Mouse (Mus musculus) hematopoietic stem cell, adult 5-6 weeks (primary cell): ENCODE measurements around the gene Adgrf5. TPM values are rescaled to one million over a fixed set of nuclear protein-coding genes. Genes with fewer than 3 reads are reported as not detected.
"Not testable (repeated sequence)": the region's sequence is repeated elsewhere in the genome, so short reads cannot be mapped to it uniquely, and the experiment has no call there.

Experiments
- ATAC-seq, 2 experiments: fragments of 125-278 bp in 1 of 2; replicated peaks in 1 of 2; 2 replicates each; pipeline ENCODE4 v1.8.0; 2016 to 2017; ENCODE audit warnings: inconsistent platforms in 2 of 2, mild to moderate bottlenecking in 2 of 2, moderate number of reproducible peaks in 2 of 2, low read depth in 1 of 2, moderate TSS enrichment in 1 of 2; ENCODE audit not compliant: low FRiP score in 2 of 2, poor library complexity in 2 of 2, severe bottlenecking in 2 of 2, insufficient read depth in 1 of 2, low TSS enrichment in 1 of 2
- total RNA-seq: library from RNA; stranded (forward); fragments of 172-1452, 232-1000 nt; gene quantifications from 2 replicates; pipeline ENCODE4 v1.2.3, GENCODE M21; 2017

Gene Adgrf5
- 0.13 TPM in 1 of 2 replicates, not detected in the other for total RNA-seq

DNA sequence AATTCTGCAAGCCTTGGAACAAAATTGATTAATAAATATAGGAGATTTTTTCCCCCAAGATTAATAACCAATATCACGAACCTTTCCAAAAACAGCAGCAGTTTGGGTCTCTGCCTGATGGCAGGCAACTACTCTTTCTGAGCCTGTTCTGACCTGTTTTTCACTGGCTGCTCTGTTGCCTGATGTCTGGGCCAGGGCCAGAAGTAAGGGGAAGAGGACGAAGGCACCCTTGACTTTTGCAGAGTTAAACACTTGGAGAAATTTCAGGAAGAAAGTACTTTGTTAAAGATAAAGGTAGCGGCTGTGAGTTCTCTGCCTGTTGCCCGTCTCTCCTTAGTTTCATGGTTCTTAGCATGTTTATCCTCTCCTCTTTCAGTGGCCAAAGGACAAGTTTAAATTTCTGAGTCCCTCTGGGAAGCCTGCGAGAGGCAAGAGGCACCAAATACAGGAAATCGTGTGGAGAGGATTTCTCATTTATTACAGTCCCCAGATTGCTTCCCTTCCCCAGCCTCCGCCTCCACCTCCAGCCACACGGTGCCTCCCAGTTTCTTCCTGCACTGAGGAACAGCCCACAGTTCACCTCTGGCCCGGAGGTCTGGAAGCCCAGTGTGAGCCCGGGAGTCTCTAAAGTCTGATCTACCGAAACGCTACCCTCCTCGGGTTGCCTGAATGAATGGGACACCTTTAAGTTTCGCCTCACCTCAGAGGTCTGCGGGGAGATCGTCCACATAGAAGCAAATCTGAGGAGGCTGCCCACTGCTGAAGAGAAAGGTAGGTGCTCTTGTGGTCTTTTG is at the start of gene Adgrf5:
Gene Adgrf5 (plus strand): TSS at position 626 of the 794 bp plus-strand sequence.
- ATAC-seq = peak; percentile 29 to 39; a peak in 3 of 4 replicates

DNA sequence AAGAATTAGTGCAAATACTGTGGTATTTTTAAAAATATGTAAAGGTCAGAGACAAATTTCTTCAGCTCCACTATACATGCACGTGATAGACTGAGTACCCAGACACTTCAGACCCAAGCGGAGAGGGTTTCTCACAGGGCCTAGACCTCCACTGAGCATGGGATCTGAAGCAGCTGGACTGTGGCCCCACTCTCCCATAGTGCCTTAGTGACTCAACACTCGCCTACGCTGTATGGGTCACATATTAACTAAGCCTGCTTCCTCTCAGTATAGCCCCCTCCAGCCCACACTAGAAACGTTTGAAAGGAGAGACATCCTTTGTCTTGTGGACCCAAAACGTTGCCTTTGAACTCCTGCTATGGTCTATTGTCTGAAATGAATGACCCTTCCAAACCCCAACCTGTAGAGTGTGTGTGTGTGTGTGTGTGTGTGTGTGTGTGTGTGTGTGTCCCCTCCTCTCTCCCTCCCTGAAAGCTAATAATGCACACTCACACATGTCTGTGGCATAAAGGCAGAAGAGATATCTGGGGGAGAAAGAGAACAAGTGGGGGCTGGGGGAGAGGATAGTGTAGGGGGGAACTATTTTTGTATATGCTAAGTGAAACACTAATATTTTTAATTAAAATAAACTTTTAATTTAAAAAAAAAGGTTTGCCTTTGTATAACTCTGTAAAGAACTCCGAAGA is 34.1 kb upstream of the Adgrf5 start:
- ATAC-seq = no peak

DNA sequence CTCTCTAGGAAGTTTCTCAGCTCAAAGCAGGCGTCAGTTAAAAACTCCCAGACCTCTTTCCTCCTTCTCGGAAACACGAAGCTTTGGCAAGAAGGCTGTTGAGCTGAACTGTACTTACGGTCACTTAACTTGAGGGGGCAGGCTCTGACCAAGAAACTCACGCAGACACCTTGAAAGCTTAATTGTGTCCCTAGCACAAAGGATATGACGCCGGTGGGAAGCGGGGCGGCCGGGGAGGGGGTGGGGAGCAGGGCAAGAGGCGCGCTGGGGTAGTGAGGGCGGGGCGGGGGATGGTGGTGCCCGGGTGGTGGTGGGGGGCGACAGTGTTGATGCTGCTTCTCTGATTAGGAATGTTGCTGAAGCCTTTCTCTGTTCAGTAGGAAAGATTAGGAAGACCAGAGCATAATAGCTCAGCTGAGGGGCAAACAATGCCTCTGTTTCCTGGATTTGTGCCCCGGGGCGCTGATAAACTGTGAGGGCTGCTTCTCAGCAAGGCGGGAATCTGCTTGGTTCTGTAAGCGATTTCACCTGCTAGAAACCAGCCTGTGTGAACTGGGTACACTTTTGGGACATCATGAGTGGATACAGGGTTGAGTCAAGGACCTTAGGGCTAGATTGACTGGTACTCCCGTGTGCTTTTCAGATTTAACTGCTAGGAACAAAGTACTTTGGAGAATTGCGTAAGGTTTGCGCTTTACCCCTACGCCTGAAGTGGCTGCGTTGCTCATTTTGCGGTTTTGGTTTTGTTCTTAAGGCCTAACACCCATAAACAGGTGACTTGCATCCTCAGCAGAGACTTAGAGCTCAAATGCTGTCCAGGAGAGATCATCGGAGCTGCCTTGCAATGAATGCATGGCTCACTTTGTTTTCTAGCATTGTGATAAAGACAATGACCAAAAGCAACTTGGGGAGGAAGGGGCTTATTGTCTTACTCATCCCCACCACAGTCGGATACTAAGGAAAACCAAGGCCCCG is 33.2 kb upstream of the Adgrf5 start:
- ATAC-seq = peak; percentile 92 to 96

DNA sequence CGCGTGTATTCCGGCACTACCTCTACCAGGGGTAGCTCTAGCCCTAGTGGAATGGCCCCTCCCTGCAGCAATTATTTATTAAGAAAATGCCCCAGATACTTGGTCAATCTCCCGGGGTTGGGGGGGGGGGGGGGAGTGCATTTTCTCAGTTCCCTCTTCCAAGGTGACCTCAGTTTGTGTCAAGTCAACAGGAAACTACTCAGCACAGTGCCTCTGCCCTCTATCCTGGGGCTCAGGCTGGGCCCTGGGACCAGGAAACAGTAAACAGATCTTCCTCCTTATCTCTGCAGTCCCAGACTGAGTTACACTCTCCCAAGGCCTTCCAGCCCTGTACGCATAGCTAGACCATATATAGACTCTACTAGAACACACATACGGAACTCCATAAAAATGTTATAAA is 32.4 kb upstream of the Adgrf5 start:
- peak in 1 of 2 experiments; percentile 29; a peak in 1 of 4 replicates for ATAC-seq

DNA sequence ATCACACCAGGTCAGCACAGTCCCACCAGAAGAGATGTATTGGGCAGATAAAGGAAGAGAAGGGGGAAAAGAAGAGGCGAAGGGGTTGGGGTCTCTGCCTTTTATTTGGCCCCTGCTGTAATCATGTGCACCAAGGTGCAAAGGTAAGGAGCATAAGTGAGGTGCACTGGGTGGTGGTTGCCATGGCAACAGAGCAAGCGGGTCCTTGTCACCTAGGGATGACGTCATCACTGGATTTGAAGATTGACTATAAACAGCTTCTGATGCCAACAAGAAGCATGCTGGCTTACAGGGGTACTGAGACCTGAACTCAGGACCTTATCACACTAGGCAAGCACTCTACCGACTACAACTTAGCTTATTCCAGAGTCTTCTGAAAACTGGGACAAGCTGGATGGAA is 31.0 kb upstream of the Adgrf5 start:
- no peak for ATAC-seq

DNA sequence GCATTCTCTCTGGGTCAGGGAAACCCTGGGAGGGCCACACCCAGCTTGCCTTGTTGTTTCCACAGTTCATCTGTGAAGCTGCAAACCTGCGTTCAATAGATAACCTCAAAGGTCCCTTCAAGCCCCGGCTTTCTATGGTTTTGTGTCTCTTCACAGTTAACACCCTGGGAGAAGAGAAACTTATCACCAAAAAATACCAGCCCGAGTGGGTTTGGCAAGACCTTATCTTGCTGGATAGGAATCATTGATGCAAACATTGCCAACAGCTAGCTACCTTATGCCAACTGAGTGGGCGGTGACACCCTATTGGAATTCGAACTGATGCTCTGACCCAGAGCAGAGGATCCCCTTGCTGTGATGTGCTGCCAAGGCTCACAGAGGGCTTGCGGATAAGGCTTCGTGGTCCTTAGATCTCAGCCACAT is 30.5 kb upstream of the Adgrf5 start:
- peak in 1 of 2 experiments; percentile 15; a peak in 1 of 4 replicates for ATAC-seq

DNA sequence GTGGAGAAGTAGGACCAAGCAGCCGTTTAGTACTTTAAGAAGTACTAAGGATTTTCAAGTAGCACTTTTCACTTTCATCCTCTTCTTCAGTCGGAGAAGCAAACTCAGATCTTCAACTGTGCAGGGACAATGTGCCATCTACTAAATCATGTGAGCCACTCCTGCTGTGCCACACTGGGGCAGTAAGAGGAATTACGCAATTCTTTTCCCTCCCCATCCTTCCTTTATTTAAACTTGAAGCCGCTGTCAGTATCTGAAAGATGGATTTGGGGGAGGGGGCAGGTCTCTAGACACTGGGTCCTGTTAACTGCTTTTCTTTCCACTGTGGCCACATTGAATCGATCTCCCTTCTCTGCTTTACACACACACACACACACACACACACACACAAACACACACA is 27.6 kb upstream of the Adgrf5 start:
- no peak for ATAC-seq

DNA sequence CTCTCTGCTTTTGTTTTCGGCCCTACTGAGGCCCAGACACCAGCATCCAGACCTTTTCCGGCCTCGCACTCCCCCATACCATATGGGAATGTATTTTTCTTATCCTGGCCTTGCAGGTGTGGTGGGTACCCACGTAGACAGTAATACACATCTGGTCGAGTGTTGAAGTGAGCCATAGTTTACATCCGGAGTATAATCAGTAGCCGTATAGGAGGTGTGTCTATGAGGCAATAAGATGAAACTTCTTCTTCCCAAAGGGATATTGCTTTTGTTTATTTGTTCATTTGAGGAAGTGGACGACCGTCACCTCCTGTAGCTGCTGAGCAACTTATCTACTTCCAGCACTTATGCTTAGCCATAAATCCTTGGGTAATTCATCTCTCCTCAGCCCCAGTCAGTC is 26.2 kb upstream of the Adgrf5 start:
- ATAC-seq = peak; percentile 23 to 44; a peak in 2 of 4 replicates

DNA sequence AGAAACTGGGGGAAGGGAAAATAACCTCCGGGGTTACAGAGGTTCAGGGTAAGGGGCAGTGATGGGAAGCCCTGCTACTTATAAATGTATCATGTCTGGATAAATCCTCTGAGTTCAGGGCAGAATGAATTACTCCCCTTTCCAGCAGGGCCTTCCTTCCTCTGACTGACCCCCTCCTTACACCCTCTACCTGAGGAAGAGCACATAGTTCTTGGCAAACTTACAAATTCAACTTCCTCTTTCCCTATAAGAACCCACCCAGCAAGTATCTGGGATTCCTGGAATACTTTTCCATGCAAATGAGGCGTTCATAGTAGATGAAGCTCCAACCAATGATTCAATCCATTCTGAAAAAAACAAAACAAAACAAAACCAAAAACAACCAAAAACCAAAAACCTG is 22.6 kb upstream of the Adgrf5 start:
- no peak for ATAC-seq

DNA sequence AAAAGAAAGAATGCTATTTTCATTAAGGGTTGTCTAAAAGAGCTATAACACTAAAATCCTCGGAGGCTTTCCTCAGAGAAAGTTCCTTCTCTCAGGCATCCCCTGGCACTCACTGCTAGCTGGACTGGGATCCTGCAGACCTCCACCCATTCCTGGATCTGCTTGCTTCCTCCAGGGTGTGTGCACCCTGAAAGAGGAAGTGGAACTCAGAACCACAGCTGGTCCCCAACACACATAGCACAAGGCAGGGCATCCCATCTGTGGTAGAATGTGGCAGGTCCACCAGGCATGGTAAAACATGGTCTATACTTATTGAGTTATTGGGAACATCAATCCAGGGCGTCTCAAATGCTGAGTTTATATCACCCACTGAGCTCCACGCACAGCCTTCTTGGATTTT is 22.0 kb upstream of the Adgrf5 start:
- ATAC-seq = 0 out of 4 replicates have a peak, but pooled peaks have one; percentile 30 to 42

DNA sequence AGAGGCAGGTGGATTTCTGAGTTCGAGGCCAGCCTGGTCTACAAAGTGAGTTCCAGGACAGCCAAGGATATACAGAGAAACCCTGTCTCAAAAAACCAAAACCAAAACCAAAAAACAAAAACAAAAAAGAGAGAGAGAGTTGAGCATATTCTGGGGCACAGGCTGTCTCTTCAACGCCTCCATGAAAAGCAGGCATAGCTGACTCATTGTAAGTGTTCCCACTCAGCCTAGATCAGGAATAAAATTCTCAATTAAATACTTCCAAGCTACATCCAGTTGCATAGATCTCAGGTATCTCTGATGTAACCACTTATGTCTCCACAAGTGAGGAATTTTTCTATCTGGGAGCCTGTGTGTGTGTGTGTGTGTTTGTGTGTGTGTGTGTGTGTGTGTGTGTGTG is 13.8 kb upstream of the Adgrf5 start:
- not testable (repeated sequence) for ATAC-seq

DNA sequence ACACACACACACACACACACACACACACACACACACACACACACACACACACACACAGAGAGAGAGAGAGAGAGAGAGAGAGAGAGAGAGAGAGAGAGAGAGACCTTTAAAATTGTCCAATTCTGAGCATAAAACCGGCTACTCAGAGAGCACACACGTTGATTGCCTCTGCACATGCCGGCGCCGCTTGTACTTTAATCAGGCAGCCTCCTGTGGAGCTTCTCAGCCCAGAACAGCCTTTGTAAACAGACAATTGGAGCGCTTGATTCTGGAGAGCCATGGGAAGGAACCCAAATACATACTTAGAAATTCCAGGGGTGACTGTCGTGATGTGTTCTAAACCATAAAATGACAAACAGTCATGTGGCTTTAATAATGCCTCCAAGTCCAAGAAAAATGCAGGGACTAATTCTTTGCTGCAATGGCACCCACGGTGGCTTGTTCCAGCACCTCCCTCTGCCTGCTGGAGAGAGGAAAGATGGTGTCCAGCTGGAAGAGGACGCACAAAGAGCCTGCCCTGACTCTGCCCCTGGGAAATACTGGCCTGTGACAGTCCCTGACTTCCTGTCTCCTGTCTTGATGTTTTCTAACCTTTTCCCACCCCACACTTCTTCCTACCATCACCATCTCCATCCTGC is 2.2 kb upstream of the Adgrf5 start:
- no peak for ATAC-seq

DNA sequence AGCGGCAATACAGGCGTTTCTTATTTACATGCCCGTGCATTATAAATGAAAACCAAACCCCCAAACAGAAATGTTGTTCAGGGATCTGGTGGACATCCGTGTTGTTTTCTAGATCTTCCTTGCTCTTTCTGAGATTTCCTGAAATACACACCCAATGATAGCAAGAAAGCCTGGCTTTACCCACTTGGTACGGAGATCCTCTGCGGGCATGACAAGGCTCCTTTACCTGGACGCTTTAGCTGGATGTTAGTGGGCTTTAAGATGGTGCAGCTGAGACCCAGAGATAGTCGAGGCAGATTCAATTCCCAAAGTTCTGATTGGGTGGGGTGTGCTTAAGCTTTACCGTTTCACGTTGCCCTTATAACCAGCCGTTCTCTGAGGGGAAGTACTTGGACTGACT is 770 bp downstream of the Adgrf5 start:
- ATAC-seq = no peak

DNA sequence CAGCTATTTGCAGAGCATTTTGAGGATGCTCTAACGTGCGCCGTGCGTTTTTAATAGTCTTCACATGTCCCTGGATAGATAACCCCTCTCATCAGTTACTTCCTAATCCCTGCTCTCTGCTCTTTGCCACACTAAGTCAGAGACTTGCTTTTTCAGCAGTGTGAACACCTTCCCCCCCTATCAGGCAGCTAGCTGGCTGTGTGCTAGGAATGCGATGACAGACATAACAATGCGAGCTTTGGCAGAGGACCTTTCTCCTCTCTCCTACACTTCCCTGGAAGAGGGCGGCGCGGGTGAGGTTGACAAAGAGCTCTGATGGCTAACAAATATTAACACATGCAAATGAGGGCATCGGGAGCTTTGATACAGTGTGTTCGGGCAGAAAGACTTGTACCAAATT is 2.1 kb downstream of the Adgrf5 start:
- no peak for ATAC-seq

DNA sequence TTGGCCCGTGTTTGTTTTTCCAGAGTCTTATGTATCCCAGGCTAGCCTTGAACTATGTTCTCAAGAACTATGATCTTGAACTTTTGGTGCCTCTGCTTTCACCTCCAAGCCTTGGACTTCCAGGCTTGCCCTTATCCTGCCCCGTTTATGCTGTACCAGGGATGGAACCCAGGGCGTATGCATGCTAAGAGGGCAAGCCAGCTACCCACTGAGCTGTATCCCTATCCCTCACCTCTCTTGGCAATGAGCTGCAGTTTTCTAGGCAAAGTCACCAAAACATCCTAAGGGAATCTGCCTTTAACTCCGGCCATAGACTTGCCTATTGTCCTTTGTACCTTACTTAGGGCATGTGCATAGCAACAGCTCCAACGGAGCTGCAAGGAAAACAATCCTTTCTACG is 2.6 kb downstream of the Adgrf5 start:
- ATAC-seq = no peak

DNA sequence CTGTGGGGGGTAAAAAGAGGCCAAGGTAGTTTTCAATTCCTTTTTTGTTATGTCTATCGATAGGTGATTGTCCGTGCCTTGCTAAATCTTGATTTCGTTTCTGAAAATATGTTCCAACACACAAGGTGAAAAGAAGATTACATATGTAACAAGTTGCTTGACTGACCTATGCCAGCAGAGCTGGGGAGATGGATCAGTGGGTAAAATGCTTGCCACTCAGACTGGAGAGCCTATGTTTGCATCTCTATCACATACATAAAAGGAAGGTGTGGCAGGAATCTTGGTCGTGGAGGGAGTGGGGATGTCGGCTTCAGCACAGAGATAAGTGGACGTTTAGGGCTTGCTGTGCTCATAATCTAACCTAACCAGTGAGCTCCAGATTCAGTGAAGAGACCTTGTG is 3.7 kb downstream of the Adgrf5 start:
- no peak for ATAC-seq

DNA sequence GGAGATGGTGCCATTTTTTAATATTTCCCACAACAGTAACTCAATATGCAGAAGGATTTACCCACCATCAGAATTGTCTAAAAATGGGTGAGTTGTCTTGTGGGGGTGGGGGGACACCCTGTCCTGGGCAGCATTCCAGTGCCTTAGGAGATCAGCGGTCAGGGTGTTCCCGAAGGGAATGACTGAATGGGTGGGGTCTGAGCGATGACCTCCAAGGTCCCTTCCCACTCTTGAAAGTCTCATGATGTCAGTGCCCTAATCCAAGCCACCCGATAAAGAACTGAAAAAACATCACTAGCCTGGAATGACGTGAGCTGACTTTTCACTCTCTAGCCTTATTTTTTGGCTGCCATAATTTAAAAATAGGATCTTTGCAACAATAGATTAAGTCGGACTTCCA is 5.0 kb downstream of the Adgrf5 start:
- no peak for ATAC-seq
